Mouse (Mus musculus) small intestine, adult 2 months (tissue): ENCODE results near the gene Tmub2. TPM values are rescaled to one million over a fixed set of nuclear protein-coding genes. Genes with fewer than 3 reads are reported as not detected.

Experiments
- H3K27ac ChIP-seq: fragments of 200-500 bp; 2 replicates; pipeline ENCODE4 v1.5.1; 2012; ENCODE audit warnings: low read depth, low read length, control low read depth, inconsistent platforms; ENCODE audit not compliant: insufficient read depth
- H3K27me3 ChIP-seq: fragments of 200-500 bp; 2 replicates; pipeline ENCODE4 v1.6.1; 2012; ENCODE audit warnings: mild to moderate bottlenecking, moderate library complexity, low read length, inconsistent platforms; ENCODE audit not compliant: control insufficient read depth, insufficient read depth
- H3K36me3 ChIP-seq: fragments of 200-500 bp; 2 replicates; pipeline ENCODE4 v1.6.1; 2012; ENCODE audit warnings: mild to moderate bottlenecking, low read length, control low read depth, inconsistent platforms; ENCODE audit not compliant: control insufficient read depth, insufficient read depth
- H3K4me1 ChIP-seq: fragments of 200-500 bp; 2 replicates; pipeline ENCODE4 v1.6.1; 2012; ENCODE audit warnings: low read length, inconsistent platforms, mixed read lengths; ENCODE audit not compliant: control insufficient read depth, insufficient read depth, insufficient read length
- H3K4me3 ChIP-seq: fragments of 200-500 bp; 2 replicates; pipeline ENCODE4 v1.5.1; 2012; ENCODE audit warnings: low read depth, mild to moderate bottlenecking, control low read depth, inconsistent platforms, low read length, moderate library complexity
- CTCF ChIP-seq: fragments of 200-500 bp; IDR thresholded peaks from 2 replicates; pipeline ENCODE4 v1.5.1; 2012; ENCODE audit warnings: low read depth, mild to moderate bottlenecking, control low read depth, inconsistent platforms, low read length, moderate library complexity, mixed read lengths; ENCODE audit not compliant: insufficient replicate concordance, insufficient read length; ENCODE audit errors: extremely low read depth
- POLR2A ChIP-seq: fragments of 200-500 bp; IDR thresholded peaks from 2 replicates; pipeline ENCODE4 v1.6.1; 2012; ENCODE audit warnings: low read depth, mild to moderate bottlenecking, control low read depth, inconsistent platforms, low read length, moderate library complexity
- WGBS: fragments of 180-500 bp; shearing (Covaris S2); methylation state at CpG from one replicate; pipeline ENCODE4 v1.1.7; 2018; 5-methylcytosine and 5-hydroxymethylcytosine counted together
- polyA plus RNA-seq: library from polyadenylated mRNA; depleted of rRNA; stranded (reverse); fragments of >200 nt; gene quantifications from 2 replicates; pipeline ENCODE4 v1.2.3, GENCODE M21; 2012

Gene Tmub2
- polyA plus RNA-seq, 1 experiment: 60.2 TPM

- no peaks in the 10 kb centered on the region for H3K27me3 ChIP-seq
- H3K36me3 ChIP-seq: no peaks in the 10 kb centered on the region
- no peak overlapping the region for H3K4me3 ChIP-seq
- TF ChIP-seq POLR2A (no peak), CTCF (no peak)
- 85% methylated on average over 6 of the region's 6 CpGs for WGBS
- H3K27ac ChIP-seq: no peak overlapping the region
- peaks cover 6% of the 10 kb centered on the region for H3K4me1 ChIP-seq
Measured at GRCm38 (mm10) chr11:102246273-102246635, 38.5 kb upstream of the Tmub2 start.

- peak; percentile 8; the same call in 1 of the 2 replicates for TF ChIP-seq CTCF
- TF ChIP-seq POLR2A: no peak
- Histone ChIP-seq H3K27ac (no peak overlapping the region), H3K27me3 (no peaks in the 10 kb centered on the region), H3K4me3 (no peak overlapping the region), H3K36me3 (no peaks in the 10 kb centered on the region), H3K4me1 (peaks cover 4% of the 10 kb centered on the region)
- WGBS: 92% methylated on average over 4 of the region's 4 CpGs
Measured at GRCm38 (mm10) chr11:102246871-102247270, 37.9 kb upstream of the Tmub2 start.

GRCm38 (mm10) chr11:102248630-102249230 is 36.0 kb upstream of the Tmub2 start, which contains the start of gene BC030867:
Gene BC030867 (plus strand): TSS chr11:102248882.
- Histone ChIP-seq H3K4me3 (peak within 1 kb of the TSS; percentile 69), H3K27me3 (no peaks in the 10 kb centered on the region), H3K27ac (no peak within 1 kb of the TSS), H3K36me3 (no peaks in the 10 kb centered on the region), H3K4me1 (peaks cover 4% of the 10 kb centered on the region)
- 1% methylated on average over 41 of the region's 41 CpGs for WGBS
- TF ChIP-seq CTCF: peak; percentile 81
- no peak for TF ChIP-seq POLR2A

GRCm38 (mm10) chr11:102249351-102250090 is 35.2 kb upstream of the Tmub2 start:
- Histone ChIP-seq H3K27me3 (no peaks in the 10 kb centered on the region), H3K36me3 (no peaks in the 10 kb centered on the region), H3K4me3 (peak overlapping the region; percentile 69), H3K27ac (no peak overlapping the region), H3K4me1 (peaks cover 4% of the 10 kb centered on the region)
- 7% methylated on average over 8 of the region's 9 CpGs for WGBS
- TF ChIP-seq CTCF: no peak
- no peak for TF ChIP-seq POLR2A

GRCm38 (mm10) chr11:102257514-102257913 is 27.2 kb upstream of the Tmub2 start:
- TF ChIP-seq CTCF (no peak), POLR2A (no peak)
- 69% methylated on average over 9 of the region's 9 CpGs for WGBS
- peaks cover 5% of the 10 kb centered on the region for H3K36me3 ChIP-seq
- H3K27ac ChIP-seq: no peak overlapping the region
- H3K4me3 ChIP-seq: no peak overlapping the region
- H3K4me1 ChIP-seq: no peaks in the 10 kb centered on the region
- no peaks in the 10 kb centered on the region for H3K27me3 ChIP-seq

GRCm38 (mm10) chr11:102258095-102258494 is 26.6 kb upstream of the Tmub2 start:
- WGBS: 82% methylated on average over 6 of the region's 6 CpGs
- no peak overlapping the region for H3K27ac ChIP-seq
- TF ChIP-seq POLR2A (no peak), CTCF (no peak)
- no peaks in the 10 kb centered on the region for H3K4me1 ChIP-seq
- H3K4me3 ChIP-seq: no peak overlapping the region
- peaks cover 5% of the 10 kb centered on the region for H3K36me3 ChIP-seq
- no peaks in the 10 kb centered on the region for H3K27me3 ChIP-seq

- 92% methylated on average over 3 of the region's 3 CpGs for WGBS
- no peak overlapping the region for H3K27ac ChIP-seq
- H3K4me1 ChIP-seq: no peaks in the 10 kb centered on the region
- TF ChIP-seq POLR2A (no peak), CTCF (peak; percentile 11; the same call in 1 of the 2 replicates)
- peaks cover 5% of the 10 kb centered on the region for H3K36me3 ChIP-seq
- no peak overlapping the region for H3K4me3 ChIP-seq
- H3K27me3 ChIP-seq: no peaks in the 10 kb centered on the region
Measured at GRCm38 (mm10) chr11:102258521-102258920, 26.2 kb upstream of the Tmub2 start.
